In genomic region chr7:65881290-65881688, GRCm38 (mm10) we compare ENCODE assay signal across 8 mouse cellular contexts. TPM values are rescaled to one million over a fixed set of nuclear protein-coding genes. Genes with fewer than 3 reads are reported as not detected.
DNase-seq lines count a peak whose midpoint lies in the region; ATAC-seq lines count a peak whose summit lies in the region.

No protein-coding gene starts in this region.

- no peak for ATAC-seq in megakaryocyte, adult 5-6 weeks (ENCODE audit: poor library complexity, severe bottlenecking)

- peak; percentile 32 for DNase-seq in gastrocnemius, adult 18-20 months (ENCODE audit: low spot score)
- no peak for DNase-seq in gastrocnemius, adult 8-10 months (ENCODE audit: low spot score in 2 of 2)
- DNase-seq in testis, postnatal 10 days (ENCODE audit: low spot score): peak; percentile 60
- DNase-seq in testis, postnatal 14 days (ENCODE audit: low spot score): no peak
- DNase-seq in liver: peak; percentile 75
- no peak for DNase-seq in urinary bladder, postnatal 36 days (ENCODE audit: low spot score in 2 of 2)
- DNase-seq in retina, postnatal 1 day: no peak

RNA-seq across cellular contexts. Expression of gene Pcsk6, which starts 19.8 kb away (rescaled TPM):
- total RNA-seq in gastrocnemius, adult 18-20 months (2021): 10 to 100 TPM; 15.8 to 19.4 TPM
- total RNA-seq in gastrocnemius, adult 8-10 months (2022): 10 to 100 TPM in 3 of 4 experiments, 1 to 10 TPM in 1; 9.6 to 14.2 (median 11.9) TPM
- total RNA-seq in megakaryocyte, adult 5-6 weeks (2015): not detected in 2 replicates
- not detected in 2 replicates for total RNA-seq in megakaryocyte, adult 5-6 weeks (2017)

Comparison
In these comparisons a context has a peak if more than half of its experiments do, and no peak if none do; other contexts are left out.
1. DNase-seq: peak in gastrocnemius, adult 18-20 months (single experiment), testis, postnatal 10 days (single experiment) and liver (single experiment); none in gastrocnemius, adult 8-10 months (0 of 2), testis, postnatal 14 days (single experiment), urinary bladder, postnatal 36 days (0 of 2) and retina, postnatal 1 day (single experiment).
2. RNA of gene Pcsk6, which starts 19.8 kb away (total RNA-seq): 15.8 to 19.4 TPM in gastrocnemius, adult 18-20 months and 9.6 to 14.2 TPM in gastrocnemius, adult 8-10 months; not detected in megakaryocyte, adult 5-6 weeks; every median in the first group is over 10 times any median in the second.